Mouse (Mus musculus): ENCODE results near the gene Nt5c3b. TPM values are rescaled to one million over a fixed set of nuclear protein-coding genes. Genes with fewer than 3 reads are reported as not detected.
A peak's percentile ranks its signal among the peaks of the same experiment; 100 is the strongest.

The Nt5c3b gene
- polyA plus RNA-seq, 1 experiment from 2014 or later: 100 TPM

DNA sequence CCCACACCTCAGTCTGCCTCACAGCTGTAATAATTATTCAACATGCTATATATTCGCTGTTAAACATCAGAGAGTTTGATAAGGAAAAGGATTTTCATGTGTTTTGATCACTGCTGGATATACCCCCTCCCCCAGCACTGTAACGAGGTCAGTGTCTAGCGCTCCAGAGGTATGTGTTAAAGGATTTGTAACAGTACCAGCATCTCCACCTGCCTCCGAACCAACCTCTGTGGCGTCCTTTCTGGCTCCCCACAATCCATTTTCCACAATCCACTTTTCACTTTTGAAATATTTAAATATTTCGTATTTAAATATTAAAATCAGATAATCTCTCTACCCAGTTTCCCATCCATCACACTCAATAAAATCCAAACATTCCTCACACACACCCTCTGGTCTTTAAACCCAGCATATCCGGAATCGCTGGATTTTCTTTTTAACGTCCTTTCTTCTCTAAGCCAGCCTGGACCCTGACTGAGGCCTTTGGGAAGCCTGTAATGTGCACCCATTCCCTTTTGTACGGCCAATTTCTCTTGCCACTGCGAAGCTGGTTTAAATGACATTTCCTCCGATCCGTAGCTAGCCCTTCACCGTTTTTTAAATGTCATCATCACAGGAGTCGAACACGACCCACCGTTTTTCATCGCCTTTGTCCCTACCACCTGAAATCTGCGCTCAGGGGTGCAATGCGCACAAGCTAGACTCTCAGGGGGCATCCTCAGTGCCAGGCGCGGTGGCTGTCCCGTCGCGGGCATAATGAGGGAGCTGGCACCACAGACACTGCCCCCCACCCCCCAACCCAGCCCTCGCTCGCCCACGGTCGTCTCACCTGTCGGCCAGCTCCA is 30.0 kb upstream of the Nt5c3b start:
- Histone ChIP-seq H3K36me3 (ENCODE audit: control insufficient read depth, insufficient read depth, low read length) (peaks cover 15% of the 10 kb centered on the region), H3K4me3 (replicated peaks; ENCODE audit: low read depth, low read length) (peak overlapping the region; percentile 96), H3K4me1 (ENCODE audit: control insufficient read depth, insufficient read depth, low read length) (peaks cover 20% of the 10 kb centered on the region), H3K4me2 (ENCODE audit: low read length) (peak overlapping the region; percentile 71), H3K27ac (replicated peaks; ENCODE audit: low read depth, low read length) (peak overlapping the region; percentile 89), H3K9ac (replicated peaks; ENCODE audit: low read length) (peak overlapping the region; percentile 92), H3K9me3 (ENCODE audit: control insufficient read depth, low read length) (no peaks in the 10 kb centered on the region), H3K27me3 (ENCODE audit: control insufficient read depth, insufficient read depth, low read length) (no peaks in the 10 kb centered on the region)
- DNase-seq: peak; percentile 54
- no peak for ATAC-seq (ENCODE audit: low FRiP score, low TSS enrichment)
- 3% methylated on average over 30 of the region's 30 CpGs for WGBS

DNA sequence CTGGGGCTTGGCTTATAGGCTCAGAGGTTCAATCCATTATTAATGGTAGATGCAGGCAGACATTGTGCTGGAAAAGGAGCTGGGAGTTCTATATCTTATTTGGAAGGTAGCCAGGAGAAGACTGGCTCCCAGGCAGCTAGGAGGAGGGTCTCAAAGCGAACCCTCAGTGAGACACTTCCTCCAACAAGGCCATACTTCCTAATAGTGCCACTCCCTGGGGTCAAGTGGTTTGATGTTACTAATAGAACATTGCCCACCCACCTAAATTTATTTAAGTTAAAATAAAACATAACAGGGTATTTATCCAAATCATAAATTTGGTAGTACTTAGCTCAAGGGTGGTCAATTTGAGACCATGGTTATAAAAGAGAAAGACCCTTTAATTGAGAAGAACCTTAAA is 24.2 kb upstream of the Nt5c3b start:
- no peak for DNase-seq
- Histone ChIP-seq H3K4me2 (ENCODE audit: low read length) (no peak overlapping the region), H3K27me3 (ENCODE audit: control insufficient read depth, insufficient read depth, low read length) (no peaks in the 10 kb centered on the region), H3K4me3 (replicated peaks; ENCODE audit: low read depth, low read length) (no peak overlapping the region), H3K9ac (replicated peaks; ENCODE audit: low read length) (no peak overlapping the region), H3K4me1 (ENCODE audit: control insufficient read depth, insufficient read depth, low read length) (peaks cover 16% of the 10 kb centered on the region), H3K27ac (replicated peaks; ENCODE audit: low read depth, low read length) (no peak overlapping the region), H3K9me3 (ENCODE audit: control insufficient read depth, low read length) (no peaks in the 10 kb centered on the region), H3K36me3 (ENCODE audit: control insufficient read depth, insufficient read depth, low read length) (peaks cover 28% of the 10 kb centered on the region)
- no peak for ATAC-seq (ENCODE audit: low FRiP score, low TSS enrichment)
- WGBS: 97% methylated on average over 1 of the region's 1 CpGs

DNA sequence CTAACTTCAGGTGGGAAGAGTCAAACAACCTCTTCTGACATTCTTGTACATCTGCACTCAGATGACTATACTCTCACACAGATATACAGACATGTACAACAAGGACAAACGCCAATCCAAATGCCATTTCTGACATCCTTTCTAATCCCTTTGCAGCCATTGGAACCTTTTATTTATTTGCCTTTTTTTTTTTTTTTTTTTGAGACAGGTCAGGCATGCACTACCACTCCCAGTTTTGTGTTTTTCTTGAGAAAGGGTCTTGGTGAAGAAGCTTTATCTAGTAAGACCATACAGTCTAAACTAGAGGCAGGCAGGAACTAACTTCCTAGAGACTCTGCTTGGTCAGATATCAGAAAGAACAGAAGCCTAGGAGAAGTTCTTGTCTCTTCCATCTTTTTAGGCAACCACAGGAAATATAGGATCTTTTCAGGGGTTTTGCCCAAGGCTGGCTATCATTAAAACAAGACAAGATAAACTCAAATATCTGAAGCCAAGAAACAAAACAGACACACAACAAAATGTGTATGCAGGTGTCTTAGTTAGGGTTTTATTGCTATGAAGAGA is 23.7 kb upstream of the Nt5c3b start:
- Histone ChIP-seq H3K4me1 (ENCODE audit: control insufficient read depth, insufficient read depth, low read length) (peaks cover 11% of the 10 kb centered on the region), H3K36me3 (ENCODE audit: control insufficient read depth, insufficient read depth, low read length) (peaks cover 32% of the 10 kb centered on the region), H3K4me3 (replicated peaks; ENCODE audit: low read depth, low read length) (no peak overlapping the region), H3K27me3 (ENCODE audit: control insufficient read depth, insufficient read depth, low read length) (no peaks in the 10 kb centered on the region), H3K9me3 (ENCODE audit: control insufficient read depth, low read length) (no peaks in the 10 kb centered on the region), H3K9ac (replicated peaks; ENCODE audit: low read length) (no peak overlapping the region), H3K4me2 (ENCODE audit: low read length) (no peak overlapping the region), H3K27ac (replicated peaks; ENCODE audit: low read depth, low read length) (no peak overlapping the region)
- 96% methylated on average over 1 of the region's 1 CpGs for WGBS
- ATAC-seq (ENCODE audit: low FRiP score, low TSS enrichment) (no peak), DNase-seq (no peak)

DNA sequence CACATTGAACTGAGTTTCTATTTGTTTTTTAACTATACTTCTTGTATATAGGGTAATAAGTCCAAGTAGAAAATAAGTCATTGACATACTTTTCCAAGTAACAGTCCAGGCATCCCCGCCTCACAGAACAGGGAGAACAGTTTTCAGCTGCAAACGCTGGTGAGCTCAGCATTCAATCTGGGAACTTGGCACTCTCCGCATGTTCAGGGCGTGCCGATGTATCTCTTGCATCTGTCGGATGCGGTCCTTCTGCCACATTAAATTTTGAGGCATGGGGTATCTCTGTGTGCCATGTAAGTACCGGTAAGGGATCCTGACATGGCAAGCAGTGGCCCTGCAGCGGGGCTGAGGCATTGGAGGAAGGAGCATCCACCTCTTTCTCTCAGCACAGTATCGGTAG is 21.1 kb upstream of the Nt5c3b start:
- no peaks in the 10 kb centered on the region for H3K4me1 ChIP-seq (ENCODE audit: control insufficient read depth, insufficient read depth, low read length)
- no peaks in the 10 kb centered on the region for H3K9me3 ChIP-seq (ENCODE audit: control insufficient read depth, low read length)
- WGBS: 96% methylated on average over 10 of the region's 10 CpGs
- peaks cover 31% of the 10 kb centered on the region for H3K36me3 ChIP-seq (ENCODE audit: control insufficient read depth, insufficient read depth, low read length)
- H3K27me3 ChIP-seq (ENCODE audit: control insufficient read depth, insufficient read depth, low read length): no peaks in the 10 kb centered on the region
- DNase-seq (no peak), ATAC-seq (ENCODE audit: low FRiP score, low TSS enrichment) (no peak)
- no peak overlapping the region for H3K27ac ChIP-seq (replicated peaks; ENCODE audit: low read depth, low read length)
- H3K4me3 ChIP-seq (replicated peaks; ENCODE audit: low read depth, low read length): no peak overlapping the region
- H3K4me2 ChIP-seq (ENCODE audit: low read length): no peak overlapping the region
- no peak overlapping the region for H3K9ac ChIP-seq (replicated peaks; ENCODE audit: low read length)

DNA sequence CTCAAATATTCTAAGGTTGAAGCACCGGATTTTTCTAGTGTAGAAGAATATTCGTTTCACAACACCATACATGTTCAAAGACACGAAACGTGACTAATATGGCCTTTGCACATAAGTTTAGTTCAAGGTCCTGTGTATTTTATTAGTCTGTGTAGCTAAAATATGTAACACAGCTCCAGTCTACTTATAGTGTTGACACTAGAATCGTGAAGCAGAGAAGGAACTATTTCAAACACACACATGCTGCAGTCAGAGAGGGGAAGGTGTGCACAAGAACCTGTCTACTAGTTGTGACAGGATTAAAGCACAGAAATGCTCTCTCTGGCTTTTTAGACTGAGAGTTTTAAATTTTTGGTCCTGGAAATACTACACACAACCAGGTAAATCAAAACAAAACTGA is 16.1 kb upstream of the Nt5c3b start:
- Histone ChIP-seq H3K4me1 (ENCODE audit: control insufficient read depth, insufficient read depth, low read length) (no peaks in the 10 kb centered on the region), H3K27me3 (ENCODE audit: control insufficient read depth, insufficient read depth, low read length) (no peaks in the 10 kb centered on the region), H3K4me2 (ENCODE audit: low read length) (no peak overlapping the region), H3K36me3 (ENCODE audit: control insufficient read depth, insufficient read depth, low read length) (peaks cover 36% of the 10 kb centered on the region), H3K4me3 (replicated peaks; ENCODE audit: low read depth, low read length) (no peak overlapping the region), H3K9me3 (ENCODE audit: control insufficient read depth, low read length) (no peaks in the 10 kb centered on the region), H3K9ac (replicated peaks; ENCODE audit: low read length) (no peak overlapping the region), H3K27ac (replicated peaks; ENCODE audit: low read depth, low read length) (no peak overlapping the region)
- DNase-seq: no peak
- ATAC-seq (ENCODE audit: low FRiP score, low TSS enrichment): no peak
- 92% methylated on average over 5 of the region's 5 CpGs for WGBS

DNA sequence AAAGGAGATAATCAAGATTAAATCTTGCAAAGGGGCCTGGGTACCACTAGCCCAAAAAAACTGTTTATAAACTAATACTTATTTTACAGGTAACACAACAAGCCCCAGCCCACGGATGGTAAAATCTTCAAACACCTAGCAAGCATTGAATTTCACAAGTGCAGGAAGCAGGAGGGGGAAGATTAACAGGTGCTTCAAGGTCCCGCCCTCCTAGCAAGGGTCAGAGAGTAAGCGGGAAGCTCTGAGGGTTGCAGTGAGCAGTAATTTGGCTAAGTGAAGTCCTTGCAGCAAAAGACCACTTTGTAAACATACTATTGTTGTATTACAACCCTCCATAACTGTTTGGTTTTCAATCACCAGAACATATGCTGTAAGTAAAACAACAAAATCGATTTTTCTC is 15.6 kb upstream of the Nt5c3b start:
- Histone ChIP-seq H3K9me3 (ENCODE audit: control insufficient read depth, low read length) (no peaks in the 10 kb centered on the region), H3K9ac (replicated peaks; ENCODE audit: low read length) (no peak overlapping the region), H3K27ac (replicated peaks; ENCODE audit: low read depth, low read length) (no peak overlapping the region), H3K4me3 (replicated peaks; ENCODE audit: low read depth, low read length) (no peak overlapping the region), H3K27me3 (ENCODE audit: control insufficient read depth, insufficient read depth, low read length) (no peaks in the 10 kb centered on the region), H3K36me3 (ENCODE audit: control insufficient read depth, insufficient read depth, low read length) (peaks cover 32% of the 10 kb centered on the region), H3K4me1 (ENCODE audit: control insufficient read depth, insufficient read depth, low read length) (no peaks in the 10 kb centered on the region), H3K4me2 (ENCODE audit: low read length) (no peak overlapping the region)
- DNase-seq (no peak), ATAC-seq (ENCODE audit: low FRiP score, low TSS enrichment) (no peak)
- 87% methylated on average over 4 of the region's 4 CpGs for WGBS

DNA sequence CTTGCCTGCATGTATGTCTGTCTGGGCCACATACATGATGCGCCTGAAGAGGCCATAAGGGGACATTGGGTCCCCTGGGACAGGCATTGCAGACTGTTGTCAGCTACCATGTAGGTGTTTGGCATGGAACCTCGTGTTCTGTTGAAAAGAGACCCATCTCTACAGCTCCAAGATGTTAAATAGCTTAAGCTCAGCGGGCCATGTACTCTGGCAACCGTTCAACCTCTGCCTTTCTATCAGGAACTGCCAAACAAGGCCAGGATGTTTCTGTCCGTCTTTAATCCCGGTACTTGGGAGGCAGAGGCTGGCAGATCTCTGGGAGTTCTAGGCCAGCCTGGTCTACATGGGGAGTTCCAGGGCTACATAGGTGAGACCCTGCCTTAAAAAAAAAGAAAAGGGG is 1.0 kb upstream of the Nt5c3b start:
- Histone ChIP-seq H3K9me3 (ENCODE audit: control insufficient read depth, low read length) (no peaks in the 10 kb centered on the region), H3K9ac (replicated peaks; ENCODE audit: low read length) (no peak overlapping the region), H3K4me2 (ENCODE audit: low read length) (no peak overlapping the region), H3K4me3 (replicated peaks; ENCODE audit: low read depth, low read length) (no peak overlapping the region), H3K4me1 (ENCODE audit: control insufficient read depth, insufficient read depth, low read length) (peaks cover 11% of the 10 kb centered on the region; the same call in 1 of the 2 replicates), H3K36me3 (ENCODE audit: control insufficient read depth, insufficient read depth, low read length) (peaks cover 4% of the 10 kb centered on the region), H3K27me3 (ENCODE audit: control insufficient read depth, insufficient read depth, low read length) (no peaks in the 10 kb centered on the region), H3K27ac (replicated peaks; ENCODE audit: low read depth, low read length) (no peak overlapping the region)
- 90% methylated on average over 6 of the region's 6 CpGs for WGBS
- DNase-seq: no peak
- no peak for ATAC-seq (ENCODE audit: low FRiP score, low TSS enrichment)

DNA sequence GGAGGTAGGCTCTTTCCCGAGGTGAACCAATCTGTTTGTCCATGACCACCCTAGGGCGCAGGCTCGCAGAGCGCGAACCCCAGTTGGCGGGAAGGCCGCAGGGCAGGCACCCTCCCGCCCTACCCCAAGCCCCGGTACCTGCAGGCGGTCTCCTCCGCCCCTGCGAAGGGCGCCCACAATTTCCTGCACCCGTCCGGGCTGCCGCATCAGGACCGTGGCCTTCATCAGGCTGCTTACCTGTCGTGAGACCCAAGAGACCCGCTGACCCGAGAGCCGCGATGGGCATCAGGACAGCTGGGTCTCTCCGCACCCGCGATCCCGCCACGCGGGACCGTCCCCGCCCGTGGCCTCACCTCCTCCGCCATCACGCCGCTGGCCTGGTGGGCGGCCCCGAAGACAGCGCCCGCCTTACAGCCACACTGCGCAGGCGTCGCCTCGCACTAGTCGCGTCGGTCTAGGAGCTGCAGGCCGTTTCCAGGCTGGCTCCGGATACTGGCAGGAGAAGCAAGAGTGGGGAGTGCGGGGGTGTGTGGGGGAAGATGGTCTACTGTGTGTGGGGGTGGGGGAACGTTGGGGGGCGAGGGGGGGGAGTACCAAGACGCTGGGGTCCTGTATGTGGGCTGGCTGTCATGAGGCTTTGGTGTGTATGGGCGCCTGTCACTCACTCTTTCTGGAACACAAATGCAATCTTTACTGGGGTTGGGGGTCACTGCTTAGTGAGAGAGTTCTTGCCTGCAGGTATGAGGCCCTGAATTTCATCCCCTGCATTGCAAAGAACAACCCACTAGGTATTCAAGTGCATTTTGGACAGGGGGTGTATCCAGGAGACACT is 701 bp downstream of the Nt5c3b start:
- H3K9ac ChIP-seq (replicated peaks; ENCODE audit: low read length): peak overlapping the region; percentile 84
- H3K27me3 ChIP-seq (ENCODE audit: control insufficient read depth, insufficient read depth, low read length): no peaks in the 10 kb centered on the region
- peaks cover 20% of the 10 kb centered on the region for H3K36me3 ChIP-seq (ENCODE audit: control insufficient read depth, insufficient read depth, low read length)
- ATAC-seq (ENCODE audit: low FRiP score, low TSS enrichment): peak; percentile 92
- H3K4me1 ChIP-seq (ENCODE audit: control insufficient read depth, insufficient read depth, low read length): peaks cover 11% of the 10 kb centered on the region; the same call in 1 of the 2 replicates
- peak; percentile 94 for DNase-seq
- WGBS: 2% methylated on average over 52 of the region's 52 CpGs
- H3K4me2 ChIP-seq (ENCODE audit: low read length): peak overlapping the region; percentile 71
- H3K9me3 ChIP-seq (ENCODE audit: control insufficient read depth, low read length): no peaks in the 10 kb centered on the region
- H3K27ac ChIP-seq (replicated peaks; ENCODE audit: low read depth, low read length): peak overlapping the region; percentile 66
- peak overlapping the region; percentile 68 for H3K4me3 ChIP-seq (replicated peaks; ENCODE audit: low read depth, low read length)
